Mouse (Mus musculus): ENCODE results near the gene Hoxd4. TPM values are rescaled to one million over a fixed set of nuclear protein-coding genes. Genes with fewer than 3 reads are reported as not detected.

Hoxd4 gene
- total and polyA plus RNA-seq, 3 experiments: 0.21 to 1.0 (median 0.45) TPM

DNA sequence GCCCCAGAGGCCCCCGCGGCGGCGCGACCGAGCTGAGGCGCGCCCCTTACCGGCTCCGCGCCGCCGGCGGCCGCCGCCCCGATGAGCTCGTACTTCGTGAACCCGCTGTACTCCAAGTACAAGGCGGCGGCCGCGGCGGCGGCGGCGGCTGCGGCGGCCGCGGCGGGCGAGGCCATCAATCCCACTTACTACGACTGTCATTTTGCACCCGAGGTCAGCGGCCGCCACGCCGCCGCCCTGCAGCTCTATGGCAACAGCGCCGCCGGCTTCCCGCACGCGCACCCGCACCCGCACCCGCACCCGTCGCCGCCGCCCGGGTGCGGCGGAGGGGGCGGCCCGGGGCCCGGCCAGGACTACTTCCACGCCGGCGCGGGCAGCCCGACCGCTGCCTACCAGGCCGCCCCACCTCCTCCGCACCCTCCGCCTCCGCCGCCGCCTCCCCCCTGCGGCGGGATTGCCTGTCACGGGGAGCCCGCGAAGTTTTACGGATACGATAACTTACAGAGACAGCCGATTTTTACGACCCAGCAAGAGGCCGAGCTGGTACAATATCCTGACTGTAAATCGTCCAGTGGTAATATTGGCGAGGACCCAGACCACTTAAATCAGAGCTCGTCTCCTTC, 6.2 kb upstream of the Hoxd4 start:
- Histone ChIP-seq H3K36me3 (ENCODE audit: control insufficient read depth, insufficient read depth, low read length) (no peaks in the 10 kb centered on the region), H3K79me2 (replicated peaks; ENCODE audit: control insufficient read depth, insufficient read depth, low read length) (no peaks in the 10 kb centered on the region), H3K27ac (no peak overlapping the region), H3K4me3 (0 out of 2 replicates have a peak overlapping the region, but pooled peaks have one; percentile 0), H3K4me1 (ENCODE audit: control insufficient read depth, insufficient read depth, low read length) (no peaks in the 10 kb centered on the region), H3K9ac (ENCODE audit: low read depth, low read length) (peak overlapping the region; percentile 44), H3K27me3 (ENCODE audit: control insufficient read depth, insufficient read depth, low read length) (peaks cover 24% of the 10 kb centered on the region)
- intact Hi-C loops (cut with DNase I): no loop called here
- TF ChIP-seq POLR2A (IDR thresholded peaks at IDR 0.05; ENCODE audit: insufficient read depth, low read depth, low read length): no peak
- DNase-seq: peak; percentile 38 to 55
- 3% methylated on average over 81 of the region's 85 CpGs for WGBS

DNA sequence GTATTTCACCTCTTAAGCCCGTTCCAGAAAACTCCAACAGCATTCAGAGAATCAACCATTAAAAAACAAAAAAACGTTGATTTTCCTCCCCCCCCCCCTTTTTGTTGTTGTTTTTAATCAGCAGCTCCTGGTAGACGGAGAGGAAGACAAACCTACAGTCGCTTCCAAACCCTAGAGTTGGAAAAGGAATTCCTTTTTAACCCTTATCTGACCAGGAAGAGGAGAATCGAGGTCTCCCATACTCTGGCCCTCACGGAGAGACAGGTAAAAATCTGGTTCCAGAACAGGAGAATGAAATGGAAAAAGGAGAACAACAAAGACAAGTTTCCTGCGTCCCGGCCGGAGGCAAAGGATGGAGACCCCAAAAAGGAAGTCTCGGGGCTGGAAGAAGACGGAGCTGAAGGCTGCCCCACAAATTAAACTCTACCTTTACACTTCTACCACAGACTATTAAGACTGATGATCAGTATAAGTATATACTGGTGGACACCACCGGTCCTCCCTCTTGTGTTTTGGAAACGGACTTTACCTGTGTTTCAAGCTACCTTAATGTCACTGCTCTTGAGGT, 5.3 kb upstream of the Hoxd4 start:
- 12% methylated on average over 13 of the region's 13 CpGs for WGBS
- H3K9ac ChIP-seq (ENCODE audit: low read depth, low read length): no peak overlapping the region
- TF ChIP-seq POLR2A (IDR thresholded peaks at IDR 0.05; ENCODE audit: insufficient read depth, low read depth, low read length) (no peak), CTCF (IDR thresholded peaks at IDR 0.05) (no peak), EP300 (IDR thresholded peaks at IDR 0.05; ENCODE audit: insufficient read depth, low read depth, low read length) (no peak)
- H3K36me3 ChIP-seq (ENCODE audit: control insufficient read depth, insufficient read depth, low read length): no peaks in the 10 kb centered on the region
- no peaks in the 10 kb centered on the region for H3K4me1 ChIP-seq (ENCODE audit: control insufficient read depth, insufficient read depth, low read length)
- peak in 1 of 2 experiments; percentile 15 for DNase-seq
- intact Hi-C loops (cut with DNase I): no loop called here
- H3K79me2 ChIP-seq (replicated peaks; ENCODE audit: control insufficient read depth, insufficient read depth, low read length): no peaks in the 10 kb centered on the region
- no peak overlapping the region for H3K4me3 ChIP-seq
- no peak overlapping the region for H3K27ac ChIP-seq
- H3K27me3 ChIP-seq (ENCODE audit: control insufficient read depth, insufficient read depth, low read length): peaks cover 29% of the 10 kb centered on the region

- H3K36me3 ChIP-seq (ENCODE audit: control insufficient read depth, insufficient read depth, low read length): no peaks in the 10 kb centered on the region
- intact Hi-C loops (cut with DNase I): no loop called here
- no peaks in the 10 kb centered on the region for H3K79me2 ChIP-seq (replicated peaks; ENCODE audit: control insufficient read depth, insufficient read depth, low read length)
- no peak overlapping the region for H3K4me3 ChIP-seq
- TF ChIP-seq EP300 (IDR thresholded peaks at IDR 0.05; ENCODE audit: insufficient read depth, low read depth, low read length) (no peak), CTCF (IDR thresholded peaks at IDR 0.05) (no peak), POLR2A (IDR thresholded peaks at IDR 0.05; ENCODE audit: insufficient read depth, low read depth, low read length) (no peak)
- WGBS: 28% methylated on average over 7 of the region's 7 CpGs
- H3K27ac ChIP-seq: no peak overlapping the region
- no peak overlapping the region for H3K9ac ChIP-seq (ENCODE audit: low read depth, low read length)
- peaks cover 35% of the 10 kb centered on the region for H3K27me3 ChIP-seq (ENCODE audit: control insufficient read depth, insufficient read depth, low read length)
- H3K4me1 ChIP-seq (ENCODE audit: control insufficient read depth, insufficient read depth, low read length): no peaks in the 10 kb centered on the region
- no peak for DNase-seq
These were observed 4.1 kb upstream of the Hoxd4 start for GRCm38 (mm10) chr2:74707599-74707998.

- WGBS: 21% methylated on average over 4 of the region's 4 CpGs
- no peak overlapping the region for H3K9ac ChIP-seq (ENCODE audit: low read depth, low read length)
- H3K4me1 ChIP-seq (ENCODE audit: control insufficient read depth, insufficient read depth, low read length): no peaks in the 10 kb centered on the region
- peak in 1 of 2 experiments; percentile 15 for DNase-seq
- peaks cover 38% of the 10 kb centered on the region for H3K27me3 ChIP-seq (ENCODE audit: control insufficient read depth, insufficient read depth, low read length)
- H3K79me2 ChIP-seq (replicated peaks; ENCODE audit: control insufficient read depth, insufficient read depth, low read length): no peaks in the 10 kb centered on the region
- intact Hi-C loops (cut with DNase I): no loop called here
- no peaks in the 10 kb centered on the region for H3K36me3 ChIP-seq (ENCODE audit: control insufficient read depth, insufficient read depth, low read length)
- TF ChIP-seq POLR2A (IDR thresholded peaks at IDR 0.05; ENCODE audit: insufficient read depth, low read depth, low read length) (no peak), EP300 (IDR thresholded peaks at IDR 0.05; ENCODE audit: insufficient read depth, low read depth, low read length) (no peak), CTCF (IDR thresholded peaks at IDR 0.05) (no peak)
- H3K27ac ChIP-seq: no peak overlapping the region
- no peak overlapping the region for H3K4me3 ChIP-seq
These were observed 3.1 kb upstream of the Hoxd4 start for GRCm38 (mm10) chr2:74708676-74709075.

DNA sequence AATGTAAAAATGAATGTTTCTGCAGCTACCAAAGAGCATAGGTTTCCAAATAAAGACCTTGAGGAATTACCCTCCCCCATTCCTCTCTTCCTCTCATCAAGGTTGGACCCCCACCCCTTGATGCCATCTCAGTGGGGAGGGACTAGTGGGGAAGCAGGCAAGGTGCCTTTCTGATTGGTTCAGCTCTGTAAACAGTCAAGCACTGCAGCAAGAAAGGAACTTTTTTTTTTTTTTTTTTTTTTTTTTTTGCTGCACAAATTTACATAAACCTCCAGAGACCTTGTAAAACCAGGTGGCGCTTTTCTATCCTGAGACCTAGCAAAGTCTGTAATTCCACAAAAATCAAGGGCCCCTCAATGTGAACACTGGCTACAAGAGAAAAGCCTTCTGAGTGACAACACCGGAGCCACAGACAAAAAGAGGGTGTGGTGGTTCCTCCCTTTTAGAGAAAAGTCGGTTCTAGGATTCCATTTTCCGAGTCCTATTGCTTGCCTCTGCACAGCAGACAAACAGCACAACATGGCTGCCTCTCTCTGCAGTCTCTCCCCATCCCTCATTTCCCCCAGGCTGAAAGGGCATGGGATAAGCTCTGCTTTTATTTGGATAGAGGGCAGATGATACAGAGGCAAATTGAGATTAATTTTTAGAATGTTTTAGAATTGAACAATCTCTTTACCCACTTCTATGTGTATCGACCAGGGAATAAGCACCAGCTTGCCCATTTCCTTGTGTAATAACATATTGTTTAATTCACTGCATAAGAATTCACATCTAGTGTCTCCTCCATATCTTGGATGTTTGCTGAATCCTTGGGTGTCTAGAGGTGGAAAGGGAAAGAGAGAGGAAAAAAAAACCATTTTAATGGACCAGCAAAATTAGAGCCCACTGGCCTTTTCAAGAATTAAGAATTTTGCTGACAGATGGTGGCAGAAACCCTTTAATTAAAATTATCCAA, 2.0 kb upstream of the Hoxd4 start:
- peaks cover 33% of the 10 kb centered on the region for H3K27me3 ChIP-seq (ENCODE audit: control insufficient read depth, insufficient read depth, low read length)
- H3K27ac ChIP-seq: no peak overlapping the region
- H3K4me3 ChIP-seq: no peak overlapping the region
- H3K4me1 ChIP-seq (ENCODE audit: control insufficient read depth, insufficient read depth, low read length): no peaks in the 10 kb centered on the region
- H3K36me3 ChIP-seq (ENCODE audit: control insufficient read depth, insufficient read depth, low read length): no peaks in the 10 kb centered on the region
- DNase-seq: no peak
- intact Hi-C loops (cut with DNase I): no loop called here
- TF ChIP-seq EP300 (IDR thresholded peaks at IDR 0.05; ENCODE audit: insufficient read depth, low read depth, low read length) (no peak), CTCF (IDR thresholded peaks at IDR 0.05) (no peak), POLR2A (IDR thresholded peaks at IDR 0.05; ENCODE audit: insufficient read depth, low read depth, low read length) (no peak)
- H3K9ac ChIP-seq (ENCODE audit: low read depth, low read length): no peak overlapping the region
- WGBS: 15% methylated on average over 5 of the region's 5 CpGs
- no peaks in the 10 kb centered on the region for H3K79me2 ChIP-seq (replicated peaks; ENCODE audit: control insufficient read depth, insufficient read depth, low read length)

Measured in heart, adult 2 months (tissue).